ENCODE assay signal across 8 mouse cellular contexts in genomic region chr10:61451463-61451930, GRCm38 (mm10). TPM values are rescaled to one million over a fixed set of nuclear protein-coding genes. Genes with fewer than 3 reads are reported as not detected.
DNase-seq lines count a peak whose midpoint lies in the region; ATAC-seq lines count a peak whose summit lies in the region.

No protein-coding gene starts in this region.

- no peak overlapping the region for H3K27ac ChIP-seq in embryonic facial prominence, embryonic 11.5 days (replicated peaks; ENCODE audit: low read depth, low read length)

- peak; percentile 8 for DNase-seq in ovary, postnatal 10 days (ENCODE audit: low spot score)
- no peak for DNase-seq in ovary, adult 18-20 months (ENCODE audit: low spot score)
- DNase-seq in embryonic facial prominence, embryonic 11.5 days (ENCODE audit: low spot score) = peak; percentile 32
- peak; percentile 31 to 49 for DNase-seq in heart, postnatal 10 days
- peak; percentile 40 to 50 for DNase-seq in kidney, postnatal 4 days
- peak; percentile 36 to 70 for DNase-seq in spleen, postnatal 4 days (ENCODE audit: low spot score in 2 of 2)
- no peak for DNase-seq in urinary bladder, postnatal 10 days (ENCODE audit: low spot score)

- 5% methylated on average over 8 of the region's 8 CpGs for WGBS in embryonic facial prominence, embryonic 11.5 days

- H3K9me3 ChIP-seq in embryonic facial prominence, embryonic 11.5 days (replicated peaks; ENCODE audit: control insufficient read depth, low read length) = no peaks in the 10 kb centered on the region

- intact Hi-C loops in heart, postnatal 10 days (cut with DNase I) = no loop called here

- H3K4me3 ChIP-seq in embryonic facial prominence, embryonic 11.5 days (ENCODE audit: low read depth, low read length) = peak overlapping the region; percentile 99

- H3K9ac ChIP-seq in embryonic facial prominence, embryonic 11.5 days (replicated peaks; ENCODE audit: low read length) = peak overlapping the region; percentile 94

- H3K4me1 ChIP-seq in embryonic facial prominence, embryonic 11.5 days (ENCODE audit: control insufficient read depth, insufficient read depth, low read length) = no peaks in the 10 kb centered on the region

- peak overlapping the region; percentile 69 for H3K4me2 ChIP-seq in embryonic facial prominence, embryonic 11.5 days (ENCODE audit: low read depth, low read length)

- no peaks in the 10 kb centered on the region for H3K36me3 ChIP-seq in embryonic facial prominence, embryonic 11.5 days (replicated peaks; ENCODE audit: control insufficient read depth, insufficient read depth, low read depth, low read length)

- no peak for ATAC-seq in embryonic facial prominence, embryonic 11.5 days (replicated peaks; ENCODE audit: insufficient number of reproducible peaks, low FRiP score, low TSS enrichment, low read depth)
- peak; percentile 47 for ATAC-seq in megakaryocyte-erythroid progenitor cell, adult 5-6 weeks (replicated peaks; ENCODE audit: low FRiP score, low TSS enrichment, poor library complexity, severe bottlenecking)

- no peaks in the 10 kb centered on the region for H3K27me3 ChIP-seq in embryonic facial prominence, embryonic 11.5 days (ENCODE audit: control insufficient read depth, insufficient read depth, low read length)

RNA-seq across cellular contexts. Expression of gene Eif4ebp2, which starts 1.0 kb away (rescaled TPM):
- 27.8 and 35.2 TPM in 2 replicates for polyA plus RNA-seq in embryonic facial prominence, embryonic 11.5 days (2014; fragmentation: Nextera tagmentation; extraction: Ambion mirVana)
- 10 to 100 TPM; 89.5 to 93.7 TPM for total RNA-seq in heart, postnatal 10 days (2021)
- total RNA-seq in megakaryocyte-erythroid progenitor cell, adult 5-6 weeks (2014; fragmentation: Nextera tagmentation) = 170 and 205 TPM in 2 replicates
- total RNA-seq in megakaryocyte-erythroid progenitor cell, adult 5-6 weeks (2017) = 11.5 and 16.3 TPM in 2 replicates

RNA-seq across cellular contexts. Expression of gene Lrrc20, which starts 24.1 kb away (rescaled TPM):
- 11.1 and 11.6 TPM in 2 replicates for polyA plus RNA-seq in embryonic facial prominence, embryonic 11.5 days (2014; fragmentation: Nextera tagmentation; extraction: Ambion mirVana)
- 10 to 100 TPM; 19.1 to 22.9 TPM for total RNA-seq in heart, postnatal 10 days (2021)
- total RNA-seq in megakaryocyte-erythroid progenitor cell, adult 5-6 weeks (2014; fragmentation: Nextera tagmentation) = 14.3 and 19.5 TPM in 2 replicates
- 8.0 and 10.9 TPM in 2 replicates for total RNA-seq in megakaryocyte-erythroid progenitor cell, adult 5-6 weeks (2017)

RNA-seq across cellular contexts. Expression of gene Nodal, which starts 33.7 kb away (rescaled TPM):
- 0.20 TPM in 2 replicates for polyA plus RNA-seq in embryonic facial prominence, embryonic 11.5 days (2014; fragmentation: Nextera tagmentation; extraction: Ambion mirVana)
- total RNA-seq in heart, postnatal 10 days (2021) = under 1 TPM; 0.25 to 0.41 TPM
- not detected in 2 replicates for total RNA-seq in megakaryocyte-erythroid progenitor cell, adult 5-6 weeks (2014; fragmentation: Nextera tagmentation)
- total RNA-seq in megakaryocyte-erythroid progenitor cell, adult 5-6 weeks (2017) = not detected in 2 replicates

Comparison
In these comparisons a context has a peak if more than half of its experiments do, and no peak if none do; other contexts are left out.
1. DNase-seq: peak in ovary, postnatal 10 days (single experiment), embryonic facial prominence, embryonic 11.5 days (single experiment), heart, postnatal 10 days (2 of 2), kidney, postnatal 4 days (2 of 2) and spleen, postnatal 4 days (2 of 2); none in ovary, adult 18-20 months (single experiment) and urinary bladder, postnatal 10 days (single experiment).